Mouse (Mus musculus) heart, postnatal 10 days (tissue): ENCODE measurements around the gene Mthfsd. TPM values are rescaled to one million over a fixed set of nuclear protein-coding genes. Genes with fewer than 3 reads are reported as not detected.

ENCODE experiments used
- DNase-seq, 2 experiments: peaks; one replicate each; pipeline ENCODE4 v3.0.0; 2021
- intact Hi-C: fragments of 180-260 bp; cut with DNase I; formaldehyde crosslinking; loops from one replicate; pipeline ENCODE4 v1.15.1; 2025
- total RNA-seq, 2 experiments: library from RNA; stranded (reverse); gene quantifications; 2 replicates each; pipeline ENCODE4 v1.2.3; 2021

Mthfsd gene
- total RNA-seq, 2 experiments from 2014 or later, result 13.2 to 15.5 TPM

- intact Hi-C loops, result loop anchor here (5.0 kb wide), 1 partner anchor 88 kb away; no protein-coding TSS in a partner anchor
- peak; percentile 39 to 59 for DNase-seq
Measured at GRCm38 (mm10) chr8:121124547-121125239, 16.5 kb upstream of the Mthfsd start.

GRCm38 (mm10) chr8:121123113-121123512 lies 14.9 kb upstream of the Mthfsd start:
- intact Hi-C loops, result no loop called here
- DNase-seq, result no peak

GRCm38 (mm10) chr8:121122368-121122767 lies 14.2 kb upstream of the Mthfsd start:
- no peak for DNase-seq
- intact Hi-C loops, result no loop called here

DNA sequence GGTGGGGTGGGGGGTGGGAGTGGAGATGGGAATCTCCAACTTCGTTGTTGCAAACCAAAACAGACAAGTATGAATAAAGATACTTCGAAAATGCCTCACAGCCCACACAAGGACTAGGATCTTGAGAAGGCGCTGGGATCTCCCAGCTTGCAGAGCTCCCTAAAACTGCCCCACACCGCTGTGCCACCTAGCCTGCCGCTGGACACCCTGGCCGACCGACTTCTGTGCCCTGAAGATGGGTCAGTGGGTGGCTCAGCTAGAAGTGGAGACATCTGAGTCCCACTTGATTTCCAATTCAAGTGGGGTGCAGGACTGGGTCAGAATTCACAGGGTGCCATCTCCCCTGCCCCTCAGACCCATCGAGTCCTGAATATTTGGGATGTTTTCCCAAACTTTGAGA lies 13.5 kb upstream of the Mthfsd start:
- intact Hi-C loops, result no loop called here
- DNase-seq, result no peak

DNA sequence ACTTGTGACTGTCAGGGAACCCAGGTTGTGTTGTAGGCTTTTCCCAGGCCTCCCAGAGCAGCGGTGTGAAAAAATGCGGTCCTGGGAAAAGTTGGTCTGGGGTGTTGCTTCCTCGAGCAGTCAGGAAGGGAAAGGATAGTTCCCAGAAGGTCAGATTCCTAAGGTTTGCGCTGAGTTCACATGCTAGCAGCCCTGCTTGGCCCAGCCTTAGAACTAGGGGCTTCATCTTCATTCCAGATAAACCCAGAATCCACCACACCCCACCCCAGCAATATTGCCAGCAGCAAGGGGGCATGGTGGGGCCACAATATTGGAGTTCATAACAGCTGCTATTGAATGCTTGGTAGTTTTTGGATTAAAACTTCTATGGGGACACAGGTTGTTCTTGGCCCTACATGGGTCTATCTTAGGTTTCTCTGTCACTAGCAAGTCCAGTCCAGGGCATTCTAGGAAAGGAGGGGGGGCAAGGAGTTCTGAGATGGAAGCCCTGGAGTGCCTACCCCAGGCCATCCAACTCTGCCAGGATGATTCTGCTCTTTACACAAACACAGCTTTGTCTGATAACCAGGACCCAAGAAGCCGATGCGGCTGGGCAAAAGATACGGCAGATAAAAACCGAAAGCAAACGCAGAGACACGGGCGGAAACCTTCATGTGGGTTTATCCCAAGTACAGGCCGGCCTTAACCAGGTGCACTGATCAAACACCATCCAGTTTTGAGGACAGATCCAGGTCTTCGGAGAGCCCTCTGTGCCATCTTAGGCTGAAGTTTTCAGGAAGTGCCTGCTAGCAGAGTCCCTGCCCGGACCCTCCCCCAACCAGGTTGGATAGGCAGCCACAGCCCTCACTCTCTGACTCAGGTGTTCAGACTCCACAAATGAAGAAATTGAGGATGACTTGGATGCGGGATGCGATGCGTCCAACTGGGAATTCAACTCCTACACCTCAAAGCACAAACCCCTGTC lies 12.5 kb upstream of the Mthfsd start:
- no peak for DNase-seq
- intact Hi-C loops, result no loop called here

- DNase-seq, result peak in 1 of 2 experiments; percentile 27
- intact Hi-C loops, result loop anchor here (5.0 kb wide), 1 partner anchor 197 kb away; no protein-coding TSS in a partner anchor
Measured at GRCm38 (mm10) chr8:121119635-121120455, 11.7 kb upstream of the Mthfsd start.

- peak in 1 of 2 experiments; percentile 27 for DNase-seq
- intact Hi-C loops, result loop anchor here (5.0 kb wide), 1 partner anchor 198 kb away; no protein-coding TSS in a partner anchor
Measured at GRCm38 (mm10) chr8:121118634-121119420, 10.6 kb upstream of the Mthfsd start.

DNA sequence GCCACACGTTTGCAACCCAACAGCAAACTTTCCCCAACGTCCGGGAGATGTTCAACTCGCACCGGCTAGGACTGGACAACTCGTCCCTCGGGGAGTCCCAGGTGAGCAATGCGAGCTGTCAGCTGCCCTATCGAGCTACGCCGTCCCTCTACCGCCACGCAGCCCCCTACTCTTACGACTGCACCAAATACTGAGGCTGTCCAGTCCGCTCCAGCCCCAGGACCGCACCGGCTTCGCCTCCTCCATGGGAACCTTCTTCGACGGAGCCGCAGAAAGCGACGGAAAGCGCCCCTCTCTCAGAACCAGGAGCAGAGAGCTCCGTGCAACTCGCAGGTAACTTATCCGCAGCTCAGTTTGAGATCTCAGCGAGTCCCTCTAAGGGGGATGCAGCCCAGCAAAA lies 9.7 kb upstream of the Mthfsd start:
- peak in 1 of 2 experiments; percentile 32 for DNase-seq
- intact Hi-C loops, result loop anchor here (5.0 kb wide), 1 partner anchor 199 kb away; no protein-coding TSS in a partner anchor

DNA sequence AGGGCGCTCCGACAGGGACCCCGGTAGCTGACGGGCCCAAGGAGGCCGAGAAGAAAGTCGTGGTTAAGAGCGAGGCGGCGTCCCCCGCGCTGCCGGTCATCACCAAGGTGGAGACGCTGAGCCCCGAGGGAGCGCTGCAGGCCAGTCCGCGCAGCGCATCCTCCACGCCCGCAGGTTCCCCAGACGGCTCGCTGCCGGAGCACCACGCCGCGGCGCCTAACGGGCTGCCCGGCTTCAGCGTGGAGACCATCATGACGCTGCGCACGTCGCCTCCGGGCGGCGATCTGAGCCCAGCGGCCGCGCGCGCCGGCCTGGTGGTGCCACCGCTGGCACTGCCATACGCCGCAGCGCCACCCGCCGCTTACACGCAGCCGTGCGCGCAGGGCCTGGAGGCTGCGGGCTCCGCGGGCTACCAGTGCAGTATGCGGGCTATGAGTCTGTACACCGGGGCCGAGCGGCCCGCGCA lies 9.0 kb upstream of the Mthfsd start:
- intact Hi-C loops, result loop anchor here (5.0 kb wide), 1 partner anchor 200 kb away; no protein-coding TSS in a partner anchor
- peak in 1 of 2 experiments; percentile 24 for DNase-seq

DNA sequence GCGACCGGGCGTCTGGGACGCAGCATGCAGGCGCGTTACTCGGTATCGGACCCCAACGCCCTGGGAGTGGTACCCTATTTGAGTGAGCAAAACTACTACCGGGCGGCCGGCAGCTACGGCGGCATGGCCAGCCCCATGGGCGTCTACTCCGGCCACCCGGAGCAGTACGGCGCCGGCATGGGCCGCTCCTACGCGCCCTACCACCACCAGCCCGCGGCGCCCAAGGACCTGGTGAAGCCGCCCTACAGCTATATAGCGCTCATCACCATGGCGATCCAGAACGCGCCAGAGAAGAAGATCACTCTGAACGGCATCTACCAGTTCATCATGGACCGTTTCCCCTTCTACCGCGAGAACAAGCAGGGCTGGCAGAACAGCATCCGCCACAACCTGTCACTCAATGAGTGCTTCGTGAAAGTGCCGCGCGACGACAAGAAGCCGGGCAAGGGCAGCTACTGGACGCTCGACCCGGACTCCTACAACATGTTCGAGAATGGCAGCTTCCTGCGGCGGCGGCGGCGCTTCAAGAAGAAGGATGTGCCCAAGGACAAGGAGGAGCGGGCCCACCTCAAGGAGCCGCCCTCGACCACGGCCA lies 8.5 kb upstream of the Mthfsd start:
- peak; percentile 48 to 50 for DNase-seq
- intact Hi-C loops, result loop anchor here (5.0 kb wide), 1 partner anchor 201 kb away; no protein-coding TSS in a partner anchor

GRCm38 (mm10) chr8:121115948-121116347 lies 7.8 kb upstream of the Mthfsd start, which contains the start of gene Foxc2:
TSS of gene Foxc2 (plus strand) at chr8:121116171.
- intact Hi-C loops, result loop anchor here (5.0 kb wide), 1 partner anchor 201 kb away; no protein-coding TSS in a partner anchor
- DNase-seq, result peak; percentile 88 to 91

- intact Hi-C loops, result loop anchor here (5.0 kb wide), 1 partner anchor 202 kb away; no protein-coding TSS in a partner anchor
- DNase-seq, result no peak
Measured at GRCm38 (mm10) chr8:121115136-121115535, 6.9 kb upstream of the Mthfsd start.

- intact Hi-C loops, result loop anchor here (1.0 to 2.0 kb wide), 3 partner anchors 116 to 400 kb away; no protein-coding TSS in a partner anchor
Measured at GRCm38 (mm10) chr8:121113261-121113660, 5.1 kb upstream of the Mthfsd start.

DNA sequence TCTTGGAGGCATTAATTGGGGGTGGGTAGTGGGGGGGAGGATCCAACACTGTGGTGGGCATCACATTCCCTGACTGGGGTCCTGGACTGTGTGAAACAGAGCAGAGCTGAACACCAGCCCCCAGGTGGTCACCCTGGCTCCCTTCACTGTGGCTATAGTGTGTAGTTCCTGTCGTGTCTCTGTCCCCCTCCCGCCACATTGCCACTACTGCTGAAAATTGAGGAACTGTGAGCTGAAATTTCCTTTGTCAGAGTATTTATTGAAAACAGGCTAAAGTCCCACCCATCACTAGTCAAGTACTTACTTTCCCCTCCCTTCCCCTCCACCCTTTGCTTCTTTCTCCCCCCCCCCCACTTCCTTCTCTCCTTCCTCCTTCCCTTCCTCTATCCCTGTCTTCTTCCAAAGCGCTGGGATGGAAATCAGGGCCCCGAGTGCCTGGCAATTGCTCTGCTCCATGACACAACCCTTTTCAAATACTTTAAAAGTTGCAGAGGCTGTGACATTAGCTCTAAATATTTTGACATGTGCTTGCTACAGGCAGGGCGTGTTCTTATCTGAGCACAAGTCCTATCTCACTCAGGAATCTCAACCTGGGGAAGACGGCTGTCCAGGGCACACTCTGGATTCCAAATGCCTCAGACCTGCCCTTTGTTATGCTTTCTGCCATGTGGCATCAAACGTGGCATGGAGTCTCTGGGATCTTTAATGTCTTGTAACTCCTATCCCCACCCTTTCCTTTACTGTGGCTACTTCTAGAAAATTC lies 3.1 kb upstream of the Mthfsd start:
- no peak for DNase-seq
- intact Hi-C loops, result no loop called here

More at GRCm38 (mm10) chr8:121113261-121113660, 5.1 kb upstream of the Mthfsd start:
- DNase-seq, result peak; percentile 98 to 99

- intact Hi-C loops, result no loop called here
- no peak for DNase-seq
Measured at GRCm38 (mm10) chr8:121108657-121109056, 465 bp upstream of the Mthfsd start.

DNA sequence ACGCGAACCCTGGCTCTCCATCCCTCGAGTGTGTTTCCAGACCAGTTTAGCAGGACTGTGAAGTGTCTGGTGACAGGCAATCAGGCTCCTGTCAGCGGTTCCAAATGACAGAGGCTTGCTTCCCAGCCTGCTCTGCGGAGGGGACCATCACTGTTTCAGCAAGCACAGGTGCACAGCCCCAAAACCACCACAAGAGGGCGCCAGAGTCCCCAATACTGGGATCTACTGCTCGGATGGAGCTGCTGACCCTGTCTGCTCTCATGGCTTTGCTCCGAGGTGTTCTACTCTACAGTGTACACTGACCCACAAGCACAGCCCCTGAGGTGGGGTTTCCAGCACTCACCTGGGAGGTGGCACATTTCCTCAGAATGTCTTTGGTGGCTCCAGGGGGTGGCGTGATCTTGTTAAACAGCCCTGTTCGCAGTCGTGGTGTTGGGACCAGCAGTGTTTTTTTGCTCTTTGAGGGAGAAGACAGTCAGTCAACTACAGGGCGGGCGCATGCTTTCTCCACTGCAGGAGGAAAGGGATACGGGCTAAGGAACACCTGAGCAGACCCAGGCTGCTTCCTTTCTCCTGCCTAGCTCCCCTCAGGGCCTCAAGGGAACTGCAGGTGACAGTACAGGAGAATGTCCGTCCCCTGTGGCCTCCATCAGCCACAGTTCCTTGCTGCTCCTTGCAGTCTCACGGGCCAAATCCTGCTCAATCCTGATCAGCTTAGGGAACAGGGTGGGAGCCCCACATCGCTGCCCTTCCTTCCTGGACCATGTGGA lies 4.0 kb downstream of the Mthfsd start:
- intact Hi-C loops, result no loop called here
- DNase-seq, result peak; percentile 84 to 90

DNA sequence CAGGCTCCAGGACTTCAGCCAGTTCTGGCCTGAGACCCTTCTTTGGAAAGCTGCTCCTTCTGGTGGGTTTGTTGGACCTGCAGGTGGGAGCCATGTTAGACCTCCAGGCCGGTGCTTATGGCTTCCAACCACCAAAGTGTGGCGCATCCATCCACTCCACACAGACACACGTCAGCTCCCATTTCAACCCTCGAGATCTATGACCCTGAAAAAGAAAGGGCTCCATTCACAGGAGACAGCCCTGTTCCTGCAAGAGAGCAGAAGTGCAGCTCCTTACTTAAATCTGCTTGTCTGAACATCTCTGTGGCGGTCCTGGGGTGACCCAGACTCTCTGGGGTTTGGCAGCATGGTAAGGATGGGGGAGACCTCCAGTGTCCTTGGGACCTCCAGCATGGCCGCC lies 14.7 kb downstream of the Mthfsd start:
- intact Hi-C loops, result loop anchor here (2.0 to 5.0 kb wide), 2 partner anchors 123 to 411 kb away; no protein-coding TSS in a partner anchor
- no peak for DNase-seq
